Mouse (Mus musculus): ENCODE measurements around the gene Ripor3. TPM values are rescaled to one million over a fixed set of nuclear protein-coding genes. Genes with fewer than 3 reads are reported as not detected.
A peak's percentile ranks its signal among the peaks of the same experiment; 100 is the strongest.

The Ripor3 gene
- total and polyA plus RNA-seq, 3 experiments, result 0.17 TPM; not detected in 2

- Histone ChIP-seq H3K4me2 (ENCODE audit: insufficient read depth, low read depth, poor library complexity, severe bottlenecking) (peak overlapping the region; percentile 97), H3K9me3 (replicated peaks; ENCODE audit: low read length) (no peaks in the 10 kb centered on the region), H3K79me2 (replicated peaks; ENCODE audit: control insufficient read depth, extremely low read depth, insufficient read depth, poor library complexity, severe bottlenecking) (peaks cover 69% of the 10 kb centered on the region), H3K4me1 (ENCODE audit: control insufficient read depth in 1 of 2, insufficient read depth in 2 of 2) (peaks cover 52 to 86% of the 10 kb centered on the region in 2 experiments), H3K9ac (ENCODE audit: insufficient read depth, low read depth) (no peak overlapping the region; the same call in 1 of the 2 replicates), H3K27ac (ENCODE audit: insufficient read depth, low read depth) (peak overlapping the region; percentile 99), H3K27me3 (replicated peaks) (no peaks in the 10 kb centered on the region), H3K4me3 (replicated peaks in 1 of 3; ENCODE audit: low read depth in 2 of 3, low read length in 2 of 3, poor library complexity in 1 of 3) (no peak overlapping the region), H3K36me3 (replicated peaks in 1 of 2; ENCODE audit: control insufficient read depth in 1 of 2, insufficient read depth in 1 of 2, low read length in 1 of 2) (peaks cover 28 to 61% of the 10 kb centered on the region in 2 experiments)
- in situ Hi-C loops (cut with MboI; ENCODE audit: low pct_ligation_motif_present, low pct_unique_long_range_greater_than_20kb, low sequenced_read_pairs) (loop anchor here (10.0 kb wide), 1 partner anchor 56 kb away; no protein-coding TSS in a partner anchor), dilution Hi-C loops (cut with MboI; ENCODE audit: extremely low pct_ligation_motif_present, extremely low pct_unique_long_range_greater_than_20kb, low sequenced_read_pairs) (no loop called here)
- TF ChIP-seq PAX5 (IDR thresholded peaks at IDR 0.05; ENCODE audit: low read length) (no peak), UBTF (IDR thresholded peaks at IDR 0.05; ENCODE audit: low read depth, low read length) (no peak), SIN3A (IDR thresholded peaks at IDR 0.05; ENCODE audit: low read length) (0 out of 2 replicates have a peak, but pooled peaks have one; percentile 1), CTCF (conservative IDR thresholded peaks at IDR 0.05 in 1 of 2, IDR thresholded peaks at IDR 0.05 in 1 of 2; ENCODE audit: low read depth in 2 of 2, low read length in 2 of 2) (no peak)
- no peak for DNase-seq (ENCODE audit: extremely low read depth)
Measured at GRCm38 (mm10) chr2:167960584-167960983, 49.8 kb downstream of the Ripor3 start.

GRCm38 (mm10) chr2:167959996-167960395 lies 50.4 kb downstream of the Ripor3 start:
- Histone ChIP-seq H3K4me3 (replicated peaks in 1 of 3; ENCODE audit: low read depth in 2 of 3, low read length in 2 of 3, poor library complexity in 1 of 3) (no peak overlapping the region), H3K79me2 (replicated peaks; ENCODE audit: control insufficient read depth, extremely low read depth, insufficient read depth, poor library complexity, severe bottlenecking) (peaks cover 74% of the 10 kb centered on the region), H3K4me2 (ENCODE audit: insufficient read depth, low read depth, poor library complexity, severe bottlenecking) (peak overlapping the region; percentile 97), H3K27me3 (replicated peaks) (no peaks in the 10 kb centered on the region), H3K4me1 (ENCODE audit: control insufficient read depth in 1 of 2, insufficient read depth in 2 of 2) (peaks cover 56 to 90% of the 10 kb centered on the region in 2 experiments), H3K27ac (ENCODE audit: insufficient read depth, low read depth) (peak overlapping the region; percentile 99), H3K36me3 (replicated peaks in 1 of 2; ENCODE audit: control insufficient read depth in 1 of 2, insufficient read depth in 1 of 2, low read length in 1 of 2) (peaks cover 22 to 56% of the 10 kb centered on the region in 2 experiments), H3K9ac (ENCODE audit: insufficient read depth, low read depth) (no peak overlapping the region), H3K9me3 (replicated peaks; ENCODE audit: low read length) (no peaks in the 10 kb centered on the region)
- in situ Hi-C loops (cut with MboI; ENCODE audit: low pct_ligation_motif_present, low pct_unique_long_range_greater_than_20kb, low sequenced_read_pairs), result loop anchor here (10.0 kb wide), 1 partner anchor 55 kb away; no protein-coding TSS in a partner anchor
- TF ChIP-seq CHD2 (IDR thresholded peaks at IDR 0.05; ENCODE audit: low read length) (peak; percentile 52; the same call in 1 of the 2 replicates), POLR2A (IDR thresholded peaks at IDR 0.05; ENCODE audit: low read depth, low read length) (no peak), MAZ (IDR thresholded peaks at IDR 0.05; ENCODE audit: low read depth, low read length) (peak; percentile 41; the same call in 1 of the 2 replicates), SIN3A (IDR thresholded peaks at IDR 0.05; ENCODE audit: low read length) (0 out of 2 replicates have a peak, but pooled peaks have one; percentile 52), HCFC1 (IDR thresholded peaks at IDR 0.05; ENCODE audit: low read depth, low read length) (no peak), RAD21 (IDR thresholded peaks at IDR 0.05; ENCODE audit: low read depth, low read length) (no peak), TBP (conservative IDR thresholded peaks at IDR 0.05; ENCODE audit: low read depth, low read length) (no peak), NRF1 (IDR thresholded peaks at IDR 0.05; ENCODE audit: low read depth, low read length) (0 out of 2 replicates have a peak, but pooled peaks have one; percentile 16), POLR2AphosphoS2 (IDR thresholded peaks at IDR 0.05; ENCODE audit: low read depth, low read length) (no peak), MXI1 (IDR thresholded peaks at IDR 0.05; ENCODE audit: low read depth, low read length) (peak; percentile 38), NELFE (IDR thresholded peaks at IDR 0.05; ENCODE audit: low read depth, low read length) (no peak), E2F4 (IDR thresholded peaks at IDR 0.05; ENCODE audit: insufficient replicate concordance, low read depth, low read length) (no peak), ELF1 (IDR thresholded peaks at IDR 0.05; ENCODE audit: low read depth, low read length) (peak; percentile 86), GABPA (IDR thresholded peaks at IDR 0.05; ENCODE audit: insufficient replicate concordance, low read depth, low read length) (no peak), UBTF (IDR thresholded peaks at IDR 0.05; ENCODE audit: low read depth, low read length) (no peak; the same call in 1 of the 2 replicates), MAFK (IDR thresholded peaks at IDR 0.05; ENCODE audit: insufficient replicate concordance, low read length) (0 out of 2 replicates have a peak, but pooled peaks have one; percentile 11), ETS1 (conservative IDR thresholded peaks at IDR 0.05; ENCODE audit: low read depth, low read length) (peak; percentile 56), BHLHE40 (IDR thresholded peaks at IDR 0.05; ENCODE audit: low read depth, low read length) (0 out of 2 replicates have a peak, but pooled peaks have one; percentile 0)
- peak; percentile 48 for DNase-seq (ENCODE audit: extremely low read depth)
- dilution Hi-C loops (cut with MboI; ENCODE audit: extremely low pct_ligation_motif_present, extremely low pct_unique_long_range_greater_than_20kb, low sequenced_read_pairs), result no loop called here

Data from CH12.LX (cell line).